Mouse (Mus musculus): Measurements from ENCODE around the gene Dytn. TPM values are rescaled to one million over a fixed set of nuclear protein-coding genes. Genes with fewer than 3 reads are reported as not detected.

Gene Dytn
- polyA plus RNA-seq, 1 experiment from 2014 or later: not detected

- H3K27ac ChIP-seq (ENCODE audit: low read depth): no peak overlapping the region
- no peaks in the 10 kb centered on the region for H3K4me1 ChIP-seq (replicated peaks; ENCODE audit: control insufficient read depth, insufficient read depth, low read length)
- no peak overlapping the region for H3K9ac ChIP-seq (ENCODE audit: low read length)
- H3K9me3 ChIP-seq (ENCODE audit: control insufficient read depth, low read length): no peaks in the 10 kb centered on the region
- no peak for DNase-seq (ENCODE audit: low spot score)
- H3K4me3 ChIP-seq (ENCODE audit: low read depth, low read length): no peak overlapping the region
- H3K4me2 ChIP-seq (ENCODE audit: low read length): no peak overlapping the region
- no peak for ATAC-seq (replicated peaks; ENCODE audit: low FRiP score, low TSS enrichment, low read depth)
- no peaks in the 10 kb centered on the region for H3K27me3 ChIP-seq (replicated peaks; ENCODE audit: control insufficient read depth, insufficient read depth, low read length)
- 64% methylated on average over 6 of the region's 6 CpGs for WGBS
- H3K36me3 ChIP-seq (ENCODE audit: control insufficient read depth, insufficient read depth, low read length): no peaks in the 10 kb centered on the region
Measured at GRCm38 (mm10) chr1:63573432-63573831, 113.3 kb downstream of the Dytn start.

Other genes with a start within 250 kb of the Dytn start
- gene Adam23, start 241.0 kb downstream of the Dytn start, polyA plus RNA-seq (2014; fragmentation: Nextera tagmentation; extraction: Ambion mirVana): 2.9 and 3.0 TPM in 2 replicates
- gene Gm39653, start 71.0 kb downstream of the Dytn start, polyA plus RNA-seq (2014; fragmentation: Nextera tagmentation; extraction: Ambion mirVana): not detected in 2 replicates
- not detected in 2 replicates for gene Mdh1b, start 43.4 kb upstream of the Dytn start, polyA plus RNA-seq (2014; fragmentation: Nextera tagmentation; extraction: Ambion mirVana)
- gene Fastkd2, start 43.7 kb upstream of the Dytn start, polyA plus RNA-seq (2014; fragmentation: Nextera tagmentation; extraction: Ambion mirVana): 78.5 and 80.7 TPM in 2 replicates
- 0.36 TPM in 1 of 2 replicates, not detected in the other for gene 4933402D24Rik, start 82.3 kb upstream of the Dytn start, polyA plus RNA-seq (2014; fragmentation: Nextera tagmentation; extraction: Ambion mirVana)

Data from intestine, embryonic 14.5 days (tissue).